Mouse (Mus musculus): ENCODE measurements at regions not wholly inside any gene's neighbourhood (a gene's known extent, or its start where the extent isn't known, plus 50 kb on each side); places are given as distances from the start of the nearest gene placed in this dataset.

GRCm38 (mm10) chr2:172690931-172691651 is 141.7 kb downstream of the Tfap2c start:
- ATAC-seq (replicated peaks; ENCODE audit: poor library complexity) = no peak

GRCm38 (mm10) chr2:172698961-172699360 is 149.6 kb downstream of the Tfap2c start:
- ATAC-seq (replicated peaks; ENCODE audit: poor library complexity) = no peak

- no peak for ATAC-seq (replicated peaks; ENCODE audit: poor library complexity)
Observed at GRCm38 (mm10) chr2:172699654-172700053, 150.3 kb downstream of the Tfap2c start.

GRCm38 (mm10) chr2:172710641-172711040 is 161.2 kb downstream of the Tfap2c start:
- ATAC-seq (replicated peaks; ENCODE audit: poor library complexity) = no peak

- no peak for ATAC-seq (replicated peaks; ENCODE audit: poor library complexity)
Observed at GRCm38 (mm10) chr2:172726701-172727100, 177.3 kb downstream of the Tfap2c start.

GRCm38 (mm10) chr2:172727576-172727975 is 178.2 kb downstream of the Tfap2c start:
- no peak for ATAC-seq (replicated peaks; ENCODE audit: poor library complexity)

- peak; percentile 49 for ATAC-seq (replicated peaks; ENCODE audit: poor library complexity)
Observed at GRCm38 (mm10) chr2:172728240-172728821, 178.9 kb downstream of the Tfap2c start.

- ATAC-seq (replicated peaks; ENCODE audit: poor library complexity) = no peak
Observed at GRCm38 (mm10) chr2:172729151-172729550, 179.8 kb downstream of the Tfap2c start.

GRCm38 (mm10) chr2:172729741-172730140 is 180.3 kb downstream of the Tfap2c start:
- ATAC-seq (replicated peaks; ENCODE audit: poor library complexity) = no peak

- ATAC-seq (replicated peaks; ENCODE audit: poor library complexity) = peak; percentile 52
Observed at GRCm38 (mm10) chr2:172731408-172731807, 182.0 kb downstream of the Tfap2c start.

- ATAC-seq (replicated peaks; ENCODE audit: poor library complexity) = no peak
Observed at GRCm38 (mm10) chr2:172732453-172733210, 183.2 kb downstream of the Tfap2c start.

- no peak for ATAC-seq (replicated peaks; ENCODE audit: poor library complexity)
Observed at GRCm38 (mm10) chr2:172733403-172733995, 184.1 kb downstream of the Tfap2c start.

GRCm38 (mm10) chr2:172735621-172736020 is 186.2 kb downstream of the Tfap2c start:
- no peak for ATAC-seq (replicated peaks; ENCODE audit: poor library complexity)

- peak; percentile 64 for ATAC-seq (replicated peaks; ENCODE audit: poor library complexity)
Observed at GRCm38 (mm10) chr2:172739041-172739491, 189.7 kb downstream of the Tfap2c start.

GRCm38 (mm10) chr2:172739529-172739928 is 190.1 kb downstream of the Tfap2c start:
- peak; percentile 79 for ATAC-seq (replicated peaks; ENCODE audit: poor library complexity)

- no peak for ATAC-seq (replicated peaks; ENCODE audit: poor library complexity)
Observed at GRCm38 (mm10) chr2:172751364-172751763, 188.8 kb downstream of the Bmp7 start.

- ATAC-seq (replicated peaks; ENCODE audit: poor library complexity) = peak; percentile 84
Observed at GRCm38 (mm10) chr2:172755686-172756471, 184.2 kb downstream of the Bmp7 start.

GRCm38 (mm10) chr2:172756472-172756860 is 183.7 kb downstream of the Bmp7 start:
- ATAC-seq (replicated peaks; ENCODE audit: poor library complexity) = no peak

GRCm38 (mm10) chr2:172758497-172758896 is 181.6 kb downstream of the Bmp7 start:
- ATAC-seq (replicated peaks; ENCODE audit: poor library complexity) = peak; percentile 51; the same call in 1 of the 2 replicates

- no peak for ATAC-seq (replicated peaks; ENCODE audit: poor library complexity)
Observed at GRCm38 (mm10) chr2:172765260-172765659, 174.9 kb downstream of the Bmp7 start.

- ATAC-seq (replicated peaks; ENCODE audit: poor library complexity) = no peak
Observed at GRCm38 (mm10) chr2:172766403-172766802, 173.7 kb downstream of the Bmp7 start.

Measured in megakaryocyte progenitor cell, adult 5-6 weeks (primary cell).